Mouse (Mus musculus) CH12.LX (cell line): ENCODE results near the gene Cdkl5.

Experiments
- CTCF ChIP-seq, 2 experiments: IDR thresholded peaks in 1 of 2; conservative IDR thresholded peaks in 1 of 2; 2 replicates each; pipeline ENCODE4 v1.5.1; 2011 to 2012; ENCODE audit warnings: low read depth in 2 of 2, low read length in 2 of 2, improper control_type of control experiment in 1 of 2, inconsistent platforms in 1 of 2, mild to moderate bottlenecking in 1 of 2, moderate library complexity in 1 of 2
- KAT2A ChIP-seq: IDR thresholded peaks from 2 replicates; pipeline ENCODE4 v1.6.1; 2012; ENCODE audit warnings: low read length, improper control_type of control experiment, inconsistent platforms; ENCODE audit not compliant: insufficient replicate concordance
- POLR2A ChIP-seq: IDR thresholded peaks from 2 replicates; pipeline ENCODE4 v1.6.1; 2011; ENCODE audit warnings: low read depth, mild to moderate bottlenecking, improper control_type of control experiment, low read length
- TBP ChIP-seq: conservative IDR thresholded peaks from 2 replicates; pipeline ENCODE4 v1.6.1; 2011; ENCODE audit warnings: low read depth, low read length, improper control_type of control experiment
- ZC3H11A ChIP-seq: IDR thresholded peaks from 2 replicates; pipeline ENCODE4 v1.6.1; 2012; ENCODE audit warnings: low read depth, mild to moderate bottlenecking, inconsistent platforms, low read length, improper control_type of control experiment

GRCm38 (mm10) chrX:160748653-160749052 lies 245.9 kb downstream of the Cdkl5 start:
- TF ChIP-seq POLR2A (no peak), ZC3H11A (no peak), TBP (no peak), CTCF (conservative IDR thresholded peaks at IDR 0.05 in 1 of 2, IDR thresholded peaks at IDR 0.05 in 1 of 2; ENCODE audit: low read depth in 2 of 2, low read length in 2 of 2) (no peak), KAT2A (no peak)
